Mouse (Mus musculus): ENCODE measurements at regions not wholly inside any gene's neighbourhood (a gene's known extent, or its start where the extent isn't known, plus 50 kb on each side); places are given as distances from the start of the nearest gene placed in this dataset.

- no peak for DNase-seq
Measured at GRCm38 (mm10) chr3:52586418-52586817, 318.3 kb downstream of the Foxo1 start.

GRCm38 (mm10) chr3:52579917-52580316 lies 311.8 kb downstream of the Foxo1 start:
- no peak for DNase-seq

GRCm38 (mm10) chr3:52579096-52579495 lies 311.0 kb downstream of the Foxo1 start:
- DNase-seq: no peak

GRCm38 (mm10) chr3:52576703-52577244 lies 308.6 kb downstream of the Foxo1 start:
- DNase-seq: no peak

GRCm38 (mm10) chr3:52575237-52575798 lies 307.2 kb downstream of the Foxo1 start:
- no peak for DNase-seq

GRCm38 (mm10) chr3:52574341-52574740 lies 306.2 kb downstream of the Foxo1 start:
- DNase-seq: no peak

- DNase-seq: no peak
Measured at GRCm38 (mm10) chr3:52573806-52574205, 305.7 kb downstream of the Foxo1 start.

- peak; percentile 78 for DNase-seq
Measured at GRCm38 (mm10) chr3:52572514-52573485, 304.7 kb downstream of the Foxo1 start.

- DNase-seq: no peak
Measured at GRCm38 (mm10) chr3:52567606-52568372, 299.7 kb downstream of the Foxo1 start.

- no peak for DNase-seq
Measured at GRCm38 (mm10) chr3:52563595-52563994, 295.5 kb downstream of the Foxo1 start.

- no peak for DNase-seq
Measured at GRCm38 (mm10) chr3:52562816-52563215, 294.7 kb downstream of the Foxo1 start.

GRCm38 (mm10) chr3:52559481-52559880 lies 291.3 kb downstream of the Foxo1 start:
- no peak for DNase-seq

- no peak for DNase-seq
Measured at GRCm38 (mm10) chr3:52558765-52559164, 290.6 kb downstream of the Foxo1 start.

- DNase-seq: no peak
Measured at GRCm38 (mm10) chr3:52557296-52557695, 289.2 kb downstream of the Foxo1 start.

- DNase-seq: peak; percentile 76
Measured at GRCm38 (mm10) chr3:52555038-52555437, 286.9 kb downstream of the Foxo1 start.

- no peak for DNase-seq
Measured at GRCm38 (mm10) chr3:52554490-52554889, 286.4 kb downstream of the Foxo1 start.

- DNase-seq: no peak
Measured at GRCm38 (mm10) chr3:52548201-52548893, 280.2 kb downstream of the Foxo1 start.

GRCm38 (mm10) chr3:52546035-52546434 lies 277.9 kb downstream of the Foxo1 start:
- no peak for DNase-seq

- no peak for DNase-seq
Measured at GRCm38 (mm10) chr3:52543006-52543405, 274.9 kb downstream of the Foxo1 start.

GRCm38 (mm10) chr3:52540862-52541380 lies 272.8 kb downstream of the Foxo1 start:
- DNase-seq: no peak

GRCm38 (mm10) chr3:52539813-52540378 lies 271.8 kb downstream of the Foxo1 start:
- DNase-seq: no peak

- no peak for DNase-seq
Measured at GRCm38 (mm10) chr3:52538306-52538705, 270.2 kb downstream of the Foxo1 start.
